Mouse (Mus musculus): ENCODE measurements around the gene Gm21209.
"Not testable (repeated sequence)": the region's sequence is repeated elsewhere in the genome, so short reads cannot be mapped to it uniquely, and the experiment has no call there.

DNA sequence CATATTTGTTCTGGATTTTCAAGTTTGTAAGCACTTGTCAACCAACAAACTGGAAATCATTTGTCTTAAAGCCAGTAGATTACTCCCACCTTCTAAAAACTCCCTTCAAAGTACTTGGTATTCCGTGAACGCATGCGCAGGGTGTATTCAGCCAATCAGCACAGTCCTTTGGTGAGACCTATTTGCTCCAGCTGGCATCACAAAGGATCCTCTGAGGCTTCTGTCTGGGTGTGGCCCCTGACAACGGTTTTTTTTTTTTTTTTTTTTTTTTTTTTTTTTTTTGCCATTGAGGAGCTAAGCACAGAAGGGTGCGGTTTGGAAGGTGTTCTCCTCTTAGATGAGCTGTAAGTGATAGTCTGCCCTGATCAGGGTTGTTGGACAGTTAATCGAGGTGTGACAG is at the start of gene Gm21209:
- TF ChIP-seq CTCF (IDR thresholded peaks at IDR 0.05; ENCODE audit: extremely low read depth, insufficient read length, insufficient replicate concordance, low read depth, low read length); POLR2A (IDR thresholded peaks at IDR 0.05; ENCODE audit: low read depth, low read length): not testable (repeated sequence)

Data from small intestine, adult 2 months (tissue).